Mouse (Mus musculus) megakaryocyte, embryonic 14.5 days (primary cell): ENCODE measurements around the gene Comt.

ENCODE experiments used
- FLI1 ChIP-seq: IDR thresholded peaks from 2 replicates; pipeline ENCODE4 v1.6.1; 2012; ENCODE audit warnings: low read length, inconsistent platforms, mixed read lengths
- GATA1 ChIP-seq: IDR thresholded peaks from 3 replicates; pipeline ENCODE4 v1.6.1; 2012; ENCODE audit warnings: mixed read lengths, low read length, inconsistent platforms, borderline replicate concordance

- TF ChIP-seq GATA1: no peak
- no peak for TF ChIP-seq FLI1
These were observed 43.5 kb downstream of the Comt start for GRCm38 (mm10) chr16:18383045-18383726.
